Mouse (Mus musculus) liver, postnatal 0 days (tissue): Measurements from ENCODE around the gene Pla2g7. TPM values are rescaled to one million over a fixed set of nuclear protein-coding genes. Genes with fewer than 3 reads are reported as not detected.
"Not testable (repeated sequence)": the region's sequence is repeated elsewhere in the genome, so short reads cannot be mapped to it uniquely, and the experiment has no call there.

ENCODE experiments used
- ATAC-seq: fragments of 200-750 bp; cut with Nextera tagmentation; 2 replicates; pipeline ENCODE4 v1.8.0; 2017; ENCODE audit warnings: mild to moderate bottlenecking, moderate library complexity
- DNase-seq: peaks from one replicate; pipeline ENCODE4 v3.0.0-alpha.2; 2016
- H3K27ac ChIP-seq: fragments of 300-500 bp; sonication (generic); 2 replicates; pipeline ENCODE4 v1.5.1; 2014; ENCODE audit warnings: antibody characterized with exemption, moderate library complexity, mild to moderate bottlenecking, low read depth
- H3K27me3 ChIP-seq: fragments of 300-500 bp; sonication (generic); 2 replicates; pipeline ENCODE4 v1.6.1; 2014; ENCODE audit warnings: low read length, control low read depth, mixed read lengths; ENCODE audit not compliant: insufficient read depth
- H3K36me3 ChIP-seq: fragments of 300-500 bp; sonication (generic); replicated peaks from 2 replicates; pipeline ENCODE4 v1.6.1; 2014; ENCODE audit warnings: mild to moderate bottlenecking, control low read depth, low read length, moderate library complexity, mixed read lengths; ENCODE audit not compliant: insufficient read depth
- H3K4me1 ChIP-seq: fragments of 300-500 bp; sonication (generic); 2 replicates; pipeline ENCODE4 v1.6.1; 2014; ENCODE audit warnings: antibody characterized with exemption, mild to moderate bottlenecking, control low read depth; ENCODE audit not compliant: insufficient read depth
- H3K4me2 ChIP-seq: fragments of 300-500 bp; sonication (generic); 2 replicates; pipeline ENCODE4 v1.6.1; 2014; ENCODE audit warnings: low read depth, mild to moderate bottlenecking, low read length, moderate library complexity, mixed read lengths
- H3K4me3 ChIP-seq: fragments of 300-500 bp; sonication (generic); 2 replicates; pipeline ENCODE4 v1.5.1; 2014; ENCODE audit warnings: low read depth, low read length
- H3K9ac ChIP-seq: fragments of 300-500 bp; sonication (generic); replicated peaks from 2 replicates; pipeline ENCODE4 v1.6.1; 2014; ENCODE audit warnings: mild to moderate bottlenecking, moderate library complexity
- H3K9me3 ChIP-seq: fragments of 300-500 bp; sonication (generic); 2 replicates; pipeline ENCODE4 v1.6.1; 2016; ENCODE audit warnings: mild to moderate bottlenecking, control low read depth, low read length, mixed read lengths
- CTCF ChIP-seq: sonication (generic); IDR thresholded peaks from 2 replicates; pipeline ENCODE4 v1.5.1; 2016; ENCODE audit warnings: antibody characterized with exemption, low read depth
- EP300 ChIP-seq: IDR thresholded peaks from 2 replicates; pipeline ENCODE4 v1.6.1; 2016; ENCODE audit warnings: antibody characterized with exemption, low read depth, mild to moderate bottlenecking
- WGBS: fragments of 180-500 bp; shearing (Covaris S2); extraction: QIAGEN DNeasy Blood & Tissue Kit; methylation state at CpG from one replicate; pipeline ENCODE4 v1.1.7; 2014; ENCODE audit not compliant: insufficient replicate concordance; 5-methylcytosine and 5-hydroxymethylcytosine counted together
- polyA plus RNA-seq: library from polyadenylated mRNA; unstranded; fragments of >200 nt; fragmentation: Nextera tagmentation; extraction: Ambion mirVana; gene quantifications from 2 replicates; pipeline ENCODE4 v1.2.1, GENCODE M21; 2015

The Pla2g7 gene
- polyA plus RNA-seq, 1 experiment from 2014 or later = 61.4 TPM

GRCm38 (mm10) chr17:43534362-43535222 is 33.3 kb upstream of the Pla2g7 start:
- H3K9ac ChIP-seq = peak overlapping the region; percentile 23; the same call in 1 of the 2 replicates
- no peaks in the 10 kb centered on the region for H3K4me1 ChIP-seq
- no peaks in the 10 kb centered on the region for H3K27me3 ChIP-seq
- H3K36me3 ChIP-seq = no peaks in the 10 kb centered on the region
- ATAC-seq (peak; percentile 53), DNase-seq (peak; percentile 50)
- no peak overlapping the region for H3K27ac ChIP-seq
- 23% methylated on average over 23 of the region's 23 CpGs for WGBS
- peak overlapping the region; percentile 2; the same call in 1 of the 2 replicates for H3K4me3 ChIP-seq
- peak overlapping the region; percentile 54 for H3K4me2 ChIP-seq
- no peaks in the 10 kb centered on the region for H3K9me3 ChIP-seq
- TF ChIP-seq EP300 (no peak), CTCF (0 out of 2 replicates have a peak, but pooled peaks have one; percentile 12)

- H3K9me3 ChIP-seq, H3K4me1 ChIP-seq, H3K9ac ChIP-seq, H3K27me3 ChIP-seq, H3K4me3 ChIP-seq, H3K27ac ChIP-seq, H3K36me3 ChIP-seq, DNase-seq, H3K4me2 ChIP-seq, ATAC-seq: not testable (repeated sequence)
- WGBS = 77% methylated on average over 6 of the region's 6 CpGs
These were observed 31.1 kb upstream of the Pla2g7 start for GRCm38 (mm10) chr17:43536841-43537240.

GRCm38 (mm10) chr17:43538767-43539166 is 29.1 kb upstream of the Pla2g7 start:
- no peaks in the 10 kb centered on the region for H3K27me3 ChIP-seq
- no peaks in the 10 kb centered on the region for H3K9me3 ChIP-seq
- TF ChIP-seq EP300 (no peak), CTCF (no peak)
- H3K9ac ChIP-seq = no peak overlapping the region
- no peaks in the 10 kb centered on the region for H3K4me1 ChIP-seq
- 76% methylated on average over 3 of the region's 3 CpGs for WGBS
- ATAC-seq (no peak), DNase-seq (no peak)
- no peak overlapping the region for H3K4me3 ChIP-seq
- H3K27ac ChIP-seq = 0 out of 2 replicates have a peak overlapping the region, but pooled peaks have one; percentile 1
- no peaks in the 10 kb centered on the region for H3K36me3 ChIP-seq
- no peak overlapping the region for H3K4me2 ChIP-seq

GRCm38 (mm10) chr17:43543539-43543938 is 24.4 kb upstream of the Pla2g7 start, which contains the start of gene Ankrd66:
Gene Ankrd66 (minus strand): TSS chr17:43543639.
- no peak within 1 kb of the TSS for H3K4me2 ChIP-seq
- H3K36me3 ChIP-seq = no peaks in the 10 kb centered on the region
- 37% methylated on average over 1 of the region's 1 CpGs for WGBS
- no peaks in the 10 kb centered on the region for H3K9me3 ChIP-seq
- TF ChIP-seq EP300 = no peak
- no peak for TF ChIP-seq CTCF
- H3K4me1 ChIP-seq = no peaks in the 10 kb centered on the region; the same call in 1 of the 2 replicates
- no peak within 1 kb of the TSS for H3K9ac ChIP-seq
- no peak within 1 kb of the TSS for H3K4me3 ChIP-seq
- ATAC-seq (no peak), DNase-seq (no peak)
- H3K27me3 ChIP-seq = no peaks in the 10 kb centered on the region
- no peak within 1 kb of the TSS for H3K27ac ChIP-seq

GRCm38 (mm10) chr17:43544040-43544439 is 23.9 kb upstream of the Pla2g7 start:
- Histone ChIP-seq H3K36me3 (no peaks in the 10 kb centered on the region), H3K4me2 (no peak overlapping the region), H3K9me3 (no peaks in the 10 kb centered on the region), H3K4me1 (no peaks in the 10 kb centered on the region; the same call in 1 of the 2 replicates), H3K27ac (no peak overlapping the region), H3K9ac (no peak overlapping the region), H3K4me3 (no peak overlapping the region), H3K27me3 (no peaks in the 10 kb centered on the region)
- TF ChIP-seq CTCF (no peak), EP300 (no peak)
- WGBS = 53% methylated on average over 4 of the region's 4 CpGs
- ATAC-seq = no peak
- DNase-seq = no peak

GRCm38 (mm10) chr17:43551122-43551630 is 16.7 kb upstream of the Pla2g7 start:
- Histone ChIP-seq H3K27me3 (no peaks in the 10 kb centered on the region), H3K9ac (no peak overlapping the region), H3K4me2 (no peak overlapping the region), H3K9me3 (no peaks in the 10 kb centered on the region), H3K4me3 (no peak overlapping the region), H3K4me1 (no peaks in the 10 kb centered on the region; the same call in 1 of the 2 replicates), H3K36me3 (no peaks in the 10 kb centered on the region), H3K27ac (no peak overlapping the region)
- WGBS = 69% methylated on average over 3 of the region's 3 CpGs
- no peak for ATAC-seq
- no peak for DNase-seq
- no peak for TF ChIP-seq EP300
- no peak for TF ChIP-seq CTCF
